Mouse (Mus musculus): ENCODE data around the gene Acox3. TPM values are rescaled to one million over a fixed set of nuclear protein-coding genes. Genes with fewer than 3 reads are reported as not detected.

Acox3 gene
- polyA plus RNA-seq, 1 experiment: 15.1 TPM

GRCm38 (mm10) chr5:35541059-35541790 is 41.6 kb upstream of the Acox3 start:
- no peaks in the 10 kb centered on the region for H3K27me3 ChIP-seq (ENCODE audit: control insufficient read depth, insufficient read depth, low read length, poor library complexity, severe bottlenecking)
- no peaks in the 10 kb centered on the region for H3K4me1 ChIP-seq (ENCODE audit: control insufficient read depth, insufficient read depth, low read length)
- H3K36me3 ChIP-seq (ENCODE audit: control insufficient read depth, insufficient read depth, low read length, poor library complexity, severe bottlenecking): no peaks in the 10 kb centered on the region
- no peaks in the 10 kb centered on the region for H3K9me3 ChIP-seq (replicated peaks; ENCODE audit: control insufficient read depth, insufficient read depth, low read length, poor library complexity, severe bottlenecking)
- H3K27ac ChIP-seq (ENCODE audit: insufficient read depth, low read length): no peak overlapping the region
- no peak overlapping the region for H3K9ac ChIP-seq (ENCODE audit: low read depth, poor library complexity, severe bottlenecking)
- H3K4me3 ChIP-seq (ENCODE audit: low read depth, low read length): no peak overlapping the region
- no peak for TF ChIP-seq POLR2A (IDR thresholded peaks at IDR 0.05; ENCODE audit: insufficient read depth, low read length)
- TF ChIP-seq EP300 (IDR thresholded peaks at IDR 0.05; ENCODE audit: insufficient read depth, low read depth, low read length): no peak
- TF ChIP-seq CTCF (IDR thresholded peaks at IDR 0.05; ENCODE audit: low read depth, low read length): no peak

DNA sequence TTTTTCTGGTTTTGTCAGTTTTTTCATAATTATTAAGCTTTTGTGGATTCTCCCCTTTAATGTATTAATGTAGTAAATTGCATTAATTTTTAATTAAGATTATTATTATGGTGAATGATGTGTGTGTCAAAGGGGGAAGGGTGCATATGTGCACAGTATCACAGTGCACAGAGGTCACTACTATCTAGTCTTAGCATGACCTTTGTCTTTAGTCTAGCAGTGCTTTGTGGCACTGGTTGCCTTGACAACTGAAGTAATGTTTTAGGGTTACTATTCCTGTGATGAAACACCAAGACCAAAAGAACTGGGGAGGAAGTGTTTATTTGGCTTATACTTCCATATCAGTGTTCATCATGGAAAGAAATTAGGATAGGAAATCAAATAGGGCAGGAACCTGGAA is 36.7 kb upstream of the Acox3 start:
- TF ChIP-seq CTCF (IDR thresholded peaks at IDR 0.05; ENCODE audit: low read depth, low read length) (no peak), POLR2A (IDR thresholded peaks at IDR 0.05; ENCODE audit: insufficient read depth, low read length) (no peak), EP300 (IDR thresholded peaks at IDR 0.05; ENCODE audit: insufficient read depth, low read depth, low read length) (no peak)
- no peak overlapping the region for H3K4me3 ChIP-seq (ENCODE audit: low read depth, low read length)
- no peaks in the 10 kb centered on the region for H3K36me3 ChIP-seq (ENCODE audit: control insufficient read depth, insufficient read depth, low read length, poor library complexity, severe bottlenecking)
- no peak overlapping the region for H3K9ac ChIP-seq (ENCODE audit: low read depth, poor library complexity, severe bottlenecking)
- no peak overlapping the region for H3K27ac ChIP-seq (ENCODE audit: insufficient read depth, low read length)
- no peaks in the 10 kb centered on the region for H3K9me3 ChIP-seq (replicated peaks; ENCODE audit: control insufficient read depth, insufficient read depth, low read length, poor library complexity, severe bottlenecking)
- H3K4me1 ChIP-seq (ENCODE audit: control insufficient read depth, insufficient read depth, low read length): no peaks in the 10 kb centered on the region
- no peaks in the 10 kb centered on the region for H3K27me3 ChIP-seq (ENCODE audit: control insufficient read depth, insufficient read depth, low read length, poor library complexity, severe bottlenecking)

DNA sequence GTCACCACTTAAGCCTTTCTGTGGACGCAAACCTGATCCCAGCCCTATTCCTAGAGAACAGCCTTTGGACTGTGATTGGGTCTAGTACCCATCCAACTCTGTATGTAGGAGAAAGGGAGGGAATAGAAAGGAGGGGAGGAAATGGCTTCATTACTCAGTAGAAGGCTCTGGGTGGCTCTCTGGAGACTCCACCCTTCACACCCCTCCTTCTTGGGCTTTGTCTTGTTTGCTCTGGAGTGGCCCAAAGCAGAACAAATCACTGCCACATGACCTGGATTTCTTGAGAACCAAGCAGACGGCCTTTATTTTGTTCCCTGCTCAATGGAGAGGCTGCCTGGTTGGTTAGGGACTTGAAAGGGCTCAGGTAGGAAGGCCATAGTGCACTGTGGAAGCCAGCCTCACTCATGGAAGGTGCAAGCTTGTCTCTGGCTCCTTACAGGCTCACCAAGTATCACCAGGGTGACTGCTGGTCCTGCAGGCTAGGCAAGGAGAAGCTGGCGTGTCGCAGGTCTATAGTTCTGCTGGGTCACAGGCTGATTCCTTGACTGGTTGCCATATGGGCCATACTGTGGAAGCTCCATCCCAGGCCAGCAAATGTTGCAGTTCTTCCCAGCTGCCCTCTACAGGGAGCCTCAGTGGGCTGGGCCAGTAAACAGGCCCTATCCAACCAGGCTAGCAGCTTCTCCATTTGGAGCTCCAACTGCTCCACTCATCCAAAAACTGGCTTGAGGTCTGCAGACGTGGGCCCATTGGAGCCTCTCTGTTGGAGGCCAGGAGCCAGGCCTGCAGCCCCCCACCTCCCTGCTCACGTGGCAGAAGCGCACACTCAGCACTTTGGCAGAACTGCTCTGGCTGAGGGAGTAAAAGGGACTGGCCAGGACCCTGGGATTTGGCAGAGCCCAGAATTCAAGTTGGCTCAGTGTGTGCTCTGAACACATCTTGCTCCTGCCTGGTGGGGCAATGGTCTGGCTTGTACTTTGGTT is 30.7 kb upstream of the Acox3 start:
- no peaks in the 10 kb centered on the region for H3K4me1 ChIP-seq (ENCODE audit: control insufficient read depth, insufficient read depth, low read length)
- no peak overlapping the region for H3K4me3 ChIP-seq (ENCODE audit: low read depth, low read length)
- TF ChIP-seq CTCF (IDR thresholded peaks at IDR 0.05; ENCODE audit: low read depth, low read length): no peak
- no peak for TF ChIP-seq POLR2A (IDR thresholded peaks at IDR 0.05; ENCODE audit: insufficient read depth, low read length)
- TF ChIP-seq EP300 (IDR thresholded peaks at IDR 0.05; ENCODE audit: insufficient read depth, low read depth, low read length): no peak
- H3K9ac ChIP-seq (ENCODE audit: low read depth, poor library complexity, severe bottlenecking): no peak overlapping the region
- H3K36me3 ChIP-seq (ENCODE audit: control insufficient read depth, insufficient read depth, low read length, poor library complexity, severe bottlenecking): no peaks in the 10 kb centered on the region
- no peaks in the 10 kb centered on the region for H3K27me3 ChIP-seq (ENCODE audit: control insufficient read depth, insufficient read depth, low read length, poor library complexity, severe bottlenecking)
- H3K27ac ChIP-seq (ENCODE audit: insufficient read depth, low read length): no peak overlapping the region
- H3K9me3 ChIP-seq (replicated peaks; ENCODE audit: control insufficient read depth, insufficient read depth, low read length, poor library complexity, severe bottlenecking): no peaks in the 10 kb centered on the region

DNA sequence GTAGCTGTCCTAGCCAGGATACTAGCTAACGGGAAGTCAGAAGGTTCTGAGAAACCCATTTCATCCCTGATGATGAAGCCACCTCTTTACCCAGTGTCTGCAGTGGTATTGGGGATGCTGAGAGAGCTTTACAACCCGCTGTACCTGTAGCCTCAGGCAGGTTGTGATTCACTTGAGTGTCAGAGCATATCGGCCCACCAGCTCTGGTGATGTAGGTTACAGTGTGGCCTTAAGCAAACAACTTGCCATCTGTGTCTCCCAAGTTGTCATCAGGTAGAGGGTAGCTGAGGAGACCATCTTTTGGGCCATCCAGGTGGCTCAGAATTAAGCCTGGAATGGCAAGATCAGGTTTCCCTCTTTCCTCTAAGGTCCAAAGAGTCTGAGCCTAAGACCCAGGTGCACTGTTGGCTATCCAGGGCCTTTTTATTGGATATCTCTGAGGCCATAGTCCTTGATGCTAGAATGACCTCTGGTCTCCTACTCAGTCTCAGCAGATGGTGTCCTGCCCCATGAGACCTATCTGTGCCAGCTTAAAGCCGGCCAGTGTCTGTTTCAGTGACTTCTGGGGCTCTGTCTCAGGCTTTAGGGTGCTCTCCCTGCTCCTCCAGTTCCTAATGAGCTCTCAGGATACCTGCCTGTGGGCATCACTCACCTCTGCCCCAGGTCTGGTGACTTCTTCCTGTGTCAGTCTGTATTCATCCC is 29.9 kb upstream of the Acox3 start:
- H3K4me1 ChIP-seq (ENCODE audit: control insufficient read depth, insufficient read depth, low read length): no peaks in the 10 kb centered on the region
- H3K27me3 ChIP-seq (ENCODE audit: control insufficient read depth, insufficient read depth, low read length, poor library complexity, severe bottlenecking): no peaks in the 10 kb centered on the region
- TF ChIP-seq CTCF (IDR thresholded peaks at IDR 0.05; ENCODE audit: low read depth, low read length) (no peak), POLR2A (IDR thresholded peaks at IDR 0.05; ENCODE audit: insufficient read depth, low read length) (no peak), EP300 (IDR thresholded peaks at IDR 0.05; ENCODE audit: insufficient read depth, low read depth, low read length) (no peak)
- H3K27ac ChIP-seq (ENCODE audit: insufficient read depth, low read length): no peak overlapping the region
- no peaks in the 10 kb centered on the region for H3K9me3 ChIP-seq (replicated peaks; ENCODE audit: control insufficient read depth, insufficient read depth, low read length, poor library complexity, severe bottlenecking)
- no peaks in the 10 kb centered on the region; the same call in 1 of the 2 replicates for H3K36me3 ChIP-seq (ENCODE audit: control insufficient read depth, insufficient read depth, low read length, poor library complexity, severe bottlenecking)
- H3K9ac ChIP-seq (ENCODE audit: low read depth, poor library complexity, severe bottlenecking): no peak overlapping the region
- no peak overlapping the region for H3K4me3 ChIP-seq (ENCODE audit: low read depth, low read length)

GRCm38 (mm10) chr5:35556393-35556792 is 26.4 kb upstream of the Acox3 start:
- Histone ChIP-seq H3K9ac (ENCODE audit: low read depth, poor library complexity, severe bottlenecking) (no peak overlapping the region), H3K27ac (ENCODE audit: insufficient read depth, low read length) (no peak overlapping the region), H3K36me3 (ENCODE audit: control insufficient read depth, insufficient read depth, low read length, poor library complexity, severe bottlenecking) (no peaks in the 10 kb centered on the region; the same call in 1 of the 2 replicates), H3K4me1 (ENCODE audit: control insufficient read depth, insufficient read depth, low read length) (no peaks in the 10 kb centered on the region), H3K27me3 (ENCODE audit: control insufficient read depth, insufficient read depth, low read length, poor library complexity, severe bottlenecking) (no peaks in the 10 kb centered on the region), H3K9me3 (replicated peaks; ENCODE audit: control insufficient read depth, insufficient read depth, low read length, poor library complexity, severe bottlenecking) (no peaks in the 10 kb centered on the region), H3K4me3 (ENCODE audit: low read depth, low read length) (no peak overlapping the region)
- TF ChIP-seq POLR2A (IDR thresholded peaks at IDR 0.05; ENCODE audit: insufficient read depth, low read length): no peak
- no peak for TF ChIP-seq CTCF (IDR thresholded peaks at IDR 0.05; ENCODE audit: low read depth, low read length)
- TF ChIP-seq EP300 (IDR thresholded peaks at IDR 0.05; ENCODE audit: insufficient read depth, low read depth, low read length): no peak

All from ES-Bruce4 (cell line).